Mouse (Mus musculus) R1 (cell line): Measurements from ENCODE around the gene Gm5800.
A peak's percentile ranks its signal among the peaks of the same experiment; 100 is the strongest.
"Not testable (repeated sequence)": the region's sequence is repeated elsewhere in the genome, so short reads cannot be mapped to it uniquely, and the experiment has no call there.

ENCODE experiments used
- DNase-seq: peaks from one replicate; pipeline ENCODE4 v3.0.0-alpha.2; 2018; ENCODE audit warnings: low read depth, low spot score

Gm5800 gene

DNA sequence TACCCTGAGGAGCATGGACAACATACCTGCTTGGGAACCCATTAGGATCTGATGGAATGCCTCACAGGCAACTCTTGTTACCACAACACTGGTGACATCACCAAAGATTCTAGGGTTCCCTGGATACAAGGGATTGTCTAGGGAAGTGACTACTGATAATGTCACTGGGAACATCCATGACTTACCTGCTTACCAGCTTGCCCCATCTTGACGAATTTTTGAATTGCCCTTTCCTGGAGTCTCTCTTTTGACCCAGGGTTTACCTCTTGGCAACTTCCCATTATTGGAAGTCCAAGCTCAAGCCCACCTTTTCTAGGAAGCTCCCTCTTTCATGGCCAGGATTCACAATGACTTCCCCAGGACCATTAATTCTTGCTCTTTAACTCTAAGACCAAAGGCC lies at the start of gene Gm5800:
Gene Gm5800, minus strand, starts transcription at position 101 of the 400 bp plus-strand sequence.
- no peak for DNase-seq

DNA sequence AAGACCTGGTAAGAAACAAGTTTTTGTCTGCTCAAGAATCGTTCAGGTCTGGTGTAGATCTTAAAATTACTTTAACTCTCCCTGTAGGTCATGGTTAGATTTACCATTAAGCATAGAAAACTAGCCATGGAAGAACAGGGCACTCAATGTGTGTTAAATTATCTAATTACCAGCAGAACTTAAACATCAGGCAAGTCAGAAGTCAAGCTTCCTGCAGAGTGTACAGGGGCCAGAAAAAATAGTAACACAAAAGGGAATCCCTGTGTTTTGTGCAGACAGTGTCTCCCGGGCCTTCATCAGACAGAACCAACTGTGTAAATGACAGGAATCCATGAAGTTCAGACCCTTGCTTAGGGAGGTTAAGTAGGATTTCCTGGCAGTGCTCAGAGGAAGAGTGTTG lies 39.0 kb upstream of the Gm5800 start:
- no peak for DNase-seq

DNA sequence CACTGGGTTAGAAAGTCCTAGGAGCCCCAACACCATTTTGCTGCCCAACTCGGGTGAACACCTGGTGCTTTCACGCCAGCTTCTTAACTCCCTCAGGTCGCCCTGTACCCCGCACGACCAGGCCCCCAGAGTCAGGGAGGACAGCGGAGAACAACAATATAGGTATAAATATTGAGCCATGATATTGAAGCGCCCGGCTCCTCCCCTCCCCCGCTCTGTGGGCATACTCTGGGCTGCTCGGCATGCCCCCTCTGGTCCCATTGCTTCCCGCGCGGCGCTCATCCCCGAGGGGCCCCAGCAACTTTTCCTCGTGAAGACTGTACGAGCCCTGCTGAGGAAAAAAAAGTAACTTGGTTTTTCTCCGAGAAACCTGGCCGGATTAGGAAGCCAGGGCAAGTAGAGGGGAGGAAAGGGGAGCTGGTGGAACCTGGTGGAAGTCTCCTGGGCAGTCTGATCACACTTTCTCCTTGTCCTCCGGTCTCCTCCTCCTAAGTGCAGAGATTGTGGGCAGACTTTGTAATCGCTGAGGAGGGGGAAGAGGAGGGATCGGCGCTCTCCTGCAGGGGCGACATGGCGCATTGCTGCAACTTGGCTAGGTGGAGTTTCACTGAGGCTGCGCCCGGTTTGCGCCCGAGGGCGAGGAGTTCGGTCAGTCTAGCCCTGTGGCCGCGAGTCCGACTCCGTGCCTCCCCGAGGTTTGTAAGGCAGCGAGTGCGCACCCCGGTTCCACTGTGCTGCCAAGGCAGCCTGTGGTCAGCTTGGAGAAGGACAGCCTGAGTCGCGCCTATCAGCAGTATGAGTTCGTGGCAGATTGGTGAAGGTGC lies 23.6 kb upstream of the Gm5800 start:
- no peak for DNase-seq

DNA sequence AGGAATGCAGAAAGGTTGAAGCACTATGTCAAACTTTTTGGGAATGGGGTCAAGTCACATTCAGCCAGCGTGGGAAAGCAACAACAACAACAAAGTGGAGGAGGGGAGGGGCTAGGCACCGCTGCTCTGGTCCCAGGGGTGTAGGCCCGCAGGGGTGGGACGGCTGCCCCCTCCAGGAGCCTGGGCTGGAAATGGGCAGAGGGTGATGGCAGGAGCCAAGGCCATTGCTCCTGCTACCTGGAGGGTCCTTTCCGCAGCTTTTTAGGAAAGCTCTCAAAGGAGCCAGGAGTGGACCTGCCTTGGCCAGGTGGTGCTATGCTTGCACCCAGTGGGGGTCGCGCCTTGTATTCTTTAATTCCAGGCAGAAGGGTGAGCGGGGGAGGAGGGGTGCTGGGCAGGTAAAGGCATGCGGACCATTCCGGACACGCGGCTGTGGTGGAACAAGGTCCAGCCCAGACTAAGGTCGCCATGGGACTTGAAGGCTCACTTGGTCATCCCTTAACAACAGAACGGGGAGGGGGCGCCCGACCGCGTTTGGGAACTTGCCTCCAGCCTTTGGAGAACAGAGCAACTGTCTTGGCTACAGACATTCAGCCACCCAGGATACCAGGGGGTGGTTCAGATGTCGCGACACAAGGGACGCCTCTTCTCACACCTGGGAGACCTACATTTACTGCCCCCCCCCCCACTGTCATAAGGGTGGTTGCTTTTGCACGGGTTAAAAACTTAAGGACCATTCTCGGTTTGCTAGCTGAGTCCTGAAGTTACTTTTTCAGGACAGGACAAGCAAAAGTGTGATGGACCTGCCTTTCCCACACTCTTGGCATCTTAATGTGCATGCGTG lies 22.4 kb upstream of the Gm5800 start:
- DNase-seq, result no peak

DNA sequence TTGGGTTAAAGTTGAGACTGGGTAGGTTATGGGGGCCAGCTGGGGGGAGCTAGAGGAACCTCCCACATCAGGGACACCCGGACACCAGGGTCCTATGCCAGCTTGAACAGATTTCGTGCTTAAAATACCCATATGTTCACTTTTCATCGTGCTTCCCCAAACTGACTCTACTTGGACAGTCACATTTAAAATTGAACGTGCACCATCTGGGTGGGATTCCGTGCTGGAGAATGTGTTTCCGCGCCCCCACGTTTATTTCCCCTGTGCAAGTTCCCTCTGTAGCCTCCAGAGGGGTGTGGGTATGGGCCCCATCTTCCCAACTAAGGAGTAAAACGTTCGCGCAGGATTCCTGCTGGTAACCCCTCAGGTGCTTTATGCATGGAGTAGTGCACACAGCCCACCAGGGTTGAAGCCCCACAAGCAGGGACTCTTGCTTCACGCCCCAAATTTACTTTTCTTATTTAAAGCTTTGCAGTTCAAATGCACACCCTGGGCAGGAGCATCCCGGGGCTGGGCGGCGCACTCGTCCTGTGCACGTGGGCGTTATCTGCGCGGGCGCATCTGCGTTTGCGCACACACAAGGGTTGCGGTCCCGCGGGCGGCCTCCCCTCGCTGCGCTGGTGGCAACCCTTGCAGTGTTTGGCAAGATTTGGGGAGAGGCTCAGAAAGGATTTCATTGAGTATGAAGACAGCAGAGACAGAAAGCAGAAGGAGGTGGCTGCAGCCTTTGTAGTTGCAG lies 21.6 kb upstream of the Gm5800 start:
- peak; percentile 51 for DNase-seq

DNA sequence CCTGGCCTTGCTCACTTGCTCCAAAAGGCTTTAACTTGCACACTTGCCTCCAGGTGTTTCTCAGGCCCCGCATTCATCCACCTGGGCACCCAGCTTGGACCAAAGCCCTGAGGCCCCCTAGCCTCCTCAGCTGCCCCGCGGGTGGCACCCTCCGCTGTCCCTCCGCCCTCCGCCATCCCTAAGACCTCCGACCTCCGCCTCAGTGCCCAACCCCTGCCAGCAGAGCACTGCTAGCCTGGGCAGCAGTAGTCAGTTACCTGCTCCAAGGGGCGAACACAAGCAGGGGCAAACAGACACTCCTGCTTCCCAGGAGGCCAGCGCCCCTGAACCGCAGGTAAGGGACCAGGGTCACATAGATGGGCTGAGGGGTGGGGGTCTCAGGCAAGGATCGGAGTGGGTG lies 21.0 kb upstream of the Gm5800 start:
- DNase-seq, result no peak

DNA sequence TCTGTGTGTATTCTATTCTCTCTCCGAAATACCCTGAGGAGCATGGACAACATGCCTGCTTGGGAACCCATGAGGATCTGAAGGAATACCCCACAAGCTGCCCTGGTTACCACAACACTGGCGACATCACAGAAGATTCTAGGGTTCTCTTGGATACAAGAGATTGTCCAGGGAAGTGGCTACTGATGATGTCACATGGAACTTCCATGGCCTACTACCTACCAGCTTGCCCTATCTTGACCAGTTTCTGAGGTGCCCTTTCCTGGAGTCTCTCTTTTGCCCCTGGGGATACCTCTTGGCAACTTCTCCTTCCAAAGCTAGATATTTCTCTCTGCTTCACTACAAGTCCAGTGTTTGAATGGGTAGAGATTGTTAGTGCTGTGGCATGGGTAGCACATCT lies 21.6 kb downstream of the Gm5800 start, which contains the start of gene Gm17079:
Gene Gm17079, minus strand, starts transcription at position 101 of the 400 bp plus-strand sequence.
- not testable (repeated sequence) for DNase-seq

DNA sequence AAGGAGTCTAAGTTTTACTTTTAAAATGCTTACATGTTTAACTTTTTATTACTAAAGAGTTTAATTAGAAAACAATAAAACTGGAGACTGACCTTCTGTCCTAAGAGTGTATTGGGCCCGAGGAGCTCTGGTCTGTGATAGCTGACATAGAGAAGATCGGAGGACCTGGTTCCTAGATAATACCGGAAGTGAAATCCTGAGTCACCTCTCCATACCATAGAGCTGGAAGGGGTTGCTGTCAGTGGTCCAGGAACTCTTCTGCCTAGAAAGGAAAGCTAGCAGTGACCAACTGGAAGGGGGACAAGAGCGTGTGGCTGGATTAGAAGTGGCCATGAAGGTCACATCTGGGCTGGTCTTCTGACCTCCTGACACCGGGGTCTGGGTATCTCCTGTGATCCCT lies 39.7 kb downstream of the Gm5800 start:
- DNase-seq, result no peak
